Mouse (Mus musculus): ENCODE data around the gene Tmco3. TPM values are rescaled to one million over a fixed set of nuclear protein-coding genes. Genes with fewer than 3 reads are reported as not detected.

Tmco3 gene
- polyA plus RNA-seq, 1 experiment from 2014 or later: 3.7 TPM

DNA sequence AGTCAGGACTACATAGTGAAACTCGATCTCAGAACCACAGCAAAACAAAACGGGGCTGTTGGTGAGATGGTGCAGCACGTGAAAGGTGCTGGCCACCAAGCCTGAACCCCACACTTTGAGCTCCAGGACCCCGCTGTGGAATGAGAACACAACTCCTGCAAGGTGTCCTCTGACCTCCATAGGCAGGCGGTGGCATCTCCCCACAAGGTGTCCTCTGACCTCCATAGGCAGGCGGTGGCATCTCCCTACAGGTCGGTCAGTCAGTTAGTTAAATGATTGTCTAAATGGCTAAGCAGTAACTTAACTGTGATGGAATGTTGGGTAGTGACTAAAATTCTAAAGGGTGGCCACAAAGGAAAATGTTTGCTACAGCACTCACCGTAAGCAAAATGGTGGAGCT is 11.6 kb downstream of the Tmco3 start:
- H3K4me2 ChIP-seq (ENCODE audit: low read depth, low read length): no peak overlapping the region
- peaks cover 36% of the 10 kb centered on the region for H3K36me3 ChIP-seq (replicated peaks; ENCODE audit: insufficient read depth, low read length)
- no peak overlapping the region for H3K4me3 ChIP-seq (ENCODE audit: low read depth, low read length)
- DNase-seq: no peak
- no peaks in the 10 kb centered on the region for H3K9me3 ChIP-seq (ENCODE audit: low read length)
- H3K9ac ChIP-seq (replicated peaks): no peak overlapping the region
- no peaks in the 10 kb centered on the region for H3K27me3 ChIP-seq (ENCODE audit: insufficient read depth, low read length)
- WGBS (ENCODE audit: insufficient replicate concordance): 89% methylated on average over 8 of the region's 8 CpGs
- no peak for ATAC-seq
- no peak overlapping the region for H3K27ac ChIP-seq (ENCODE audit: low read depth)
- no peaks in the 10 kb centered on the region for H3K4me1 ChIP-seq (ENCODE audit: insufficient read depth)
- TF ChIP-seq CTCF (IDR thresholded peaks at IDR 0.05; ENCODE audit: low read depth) (no peak), EP300 (IDR thresholded peaks at IDR 0.05; ENCODE audit: low read depth) (no peak)

DNA sequence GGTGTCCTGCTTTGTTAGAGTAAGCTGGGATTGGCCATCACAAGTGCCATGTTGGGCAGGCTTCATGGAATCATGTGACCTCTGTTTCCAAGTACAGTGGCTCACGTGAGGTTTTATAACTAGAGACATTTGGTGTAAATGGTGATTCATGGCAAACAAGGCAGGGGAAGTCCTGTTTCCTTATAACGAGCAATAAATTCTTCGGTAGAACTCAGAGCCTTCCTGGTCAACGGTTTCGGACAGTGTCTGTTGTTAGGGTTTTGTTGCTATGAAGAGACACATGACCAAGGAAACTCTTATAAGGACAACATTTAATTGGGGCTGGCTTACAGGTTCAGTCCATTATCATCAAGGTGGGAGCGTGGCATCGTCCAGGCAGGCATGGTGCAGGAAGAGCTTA is 13.0 kb downstream of the Tmco3 start:
- ATAC-seq (no peak), DNase-seq (no peak)
- H3K27me3 ChIP-seq (ENCODE audit: insufficient read depth, low read length): no peaks in the 10 kb centered on the region
- H3K4me1 ChIP-seq (ENCODE audit: insufficient read depth): no peaks in the 10 kb centered on the region
- 86% methylated on average over 7 of the region's 7 CpGs for WGBS (ENCODE audit: insufficient replicate concordance)
- H3K36me3 ChIP-seq (replicated peaks; ENCODE audit: insufficient read depth, low read length): peaks cover 22% of the 10 kb centered on the region
- TF ChIP-seq CTCF (IDR thresholded peaks at IDR 0.05; ENCODE audit: low read depth) (no peak), EP300 (IDR thresholded peaks at IDR 0.05; ENCODE audit: low read depth) (no peak)
- H3K9ac ChIP-seq (replicated peaks): no peak overlapping the region
- H3K9me3 ChIP-seq (ENCODE audit: low read length): no peaks in the 10 kb centered on the region
- no peak overlapping the region for H3K4me2 ChIP-seq (ENCODE audit: low read depth, low read length)
- no peak overlapping the region for H3K27ac ChIP-seq (ENCODE audit: low read depth)
- H3K4me3 ChIP-seq (ENCODE audit: low read depth, low read length): no peak overlapping the region

DNA sequence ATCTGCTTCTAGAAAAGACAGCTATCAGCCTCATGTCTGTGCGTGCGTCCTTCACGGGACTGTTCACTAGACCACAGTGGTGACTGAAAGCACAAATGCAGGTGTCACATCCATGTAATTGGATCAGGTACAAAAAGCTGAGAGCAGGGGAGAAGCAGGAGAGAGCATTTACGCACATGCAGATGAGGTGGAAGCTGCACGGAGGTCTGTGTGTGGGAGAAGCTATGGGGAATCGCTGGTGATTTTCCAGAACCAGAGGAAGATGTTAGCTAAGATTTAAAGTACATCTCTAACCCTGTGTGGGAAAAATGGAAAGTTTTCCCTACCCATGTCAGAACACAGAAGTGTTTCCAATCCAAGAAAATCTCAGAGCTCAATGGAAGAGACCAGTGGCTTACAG is 17.5 kb downstream of the Tmco3 start:
- Histone ChIP-seq H3K9ac (replicated peaks) (no peak overlapping the region), H3K4me1 (ENCODE audit: insufficient read depth) (no peaks in the 10 kb centered on the region), H3K9me3 (ENCODE audit: low read length) (no peaks in the 10 kb centered on the region), H3K27me3 (ENCODE audit: insufficient read depth, low read length) (no peaks in the 10 kb centered on the region), H3K4me3 (ENCODE audit: low read depth, low read length) (no peak overlapping the region), H3K36me3 (replicated peaks; ENCODE audit: insufficient read depth, low read length) (peaks cover 2% of the 10 kb centered on the region; the same call in 1 of the 2 replicates), H3K27ac (ENCODE audit: low read depth) (no peak overlapping the region), H3K4me2 (ENCODE audit: low read depth, low read length) (no peak overlapping the region)
- DNase-seq (no peak), ATAC-seq (no peak)
- WGBS (ENCODE audit: insufficient replicate concordance): 87% methylated on average over 6 of the region's 6 CpGs
- TF ChIP-seq EP300 (IDR thresholded peaks at IDR 0.05; ENCODE audit: low read depth): no peak
- TF ChIP-seq CTCF (IDR thresholded peaks at IDR 0.05; ENCODE audit: low read depth): no peak

DNA sequence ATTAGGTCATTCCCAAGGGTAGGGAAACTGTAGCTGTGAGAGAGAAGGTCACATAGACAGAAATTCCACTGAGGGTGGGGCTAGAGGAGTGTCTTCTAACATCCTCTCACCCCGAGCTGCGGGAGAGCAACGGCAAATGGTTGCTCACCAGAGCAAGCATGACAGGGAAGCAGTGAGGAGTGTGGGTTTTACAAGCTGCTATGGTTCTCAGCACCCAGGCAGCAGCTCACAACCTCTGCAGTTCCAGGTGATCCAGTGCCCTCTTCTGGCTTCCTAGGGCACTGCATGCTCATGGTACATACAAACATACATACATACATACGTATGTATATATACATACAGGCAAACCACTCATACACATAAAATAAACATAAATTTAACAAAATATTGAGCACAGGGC is 17.9 kb downstream of the Tmco3 start:
- 90% methylated on average over 4 of the region's 4 CpGs for WGBS (ENCODE audit: insufficient replicate concordance)
- Histone ChIP-seq H3K9me3 (ENCODE audit: low read length) (no peaks in the 10 kb centered on the region), H3K27ac (ENCODE audit: low read depth) (no peak overlapping the region), H3K9ac (replicated peaks) (no peak overlapping the region), H3K4me2 (ENCODE audit: low read depth, low read length) (no peak overlapping the region), H3K36me3 (replicated peaks; ENCODE audit: insufficient read depth, low read length) (peaks cover 2% of the 10 kb centered on the region; the same call in 1 of the 2 replicates), H3K4me3 (ENCODE audit: low read depth, low read length) (no peak overlapping the region), H3K27me3 (ENCODE audit: insufficient read depth, low read length) (no peaks in the 10 kb centered on the region), H3K4me1 (ENCODE audit: insufficient read depth) (no peaks in the 10 kb centered on the region)
- no peak for TF ChIP-seq EP300 (IDR thresholded peaks at IDR 0.05; ENCODE audit: low read depth)
- TF ChIP-seq CTCF (IDR thresholded peaks at IDR 0.05; ENCODE audit: low read depth): peak; percentile 30
- DNase-seq (no peak), ATAC-seq (no peak)

- Histone ChIP-seq H3K36me3 (replicated peaks; ENCODE audit: insufficient read depth, low read length) (peaks cover 2% of the 10 kb centered on the region; the same call in 1 of the 2 replicates), H3K4me3 (ENCODE audit: low read depth, low read length) (no peak overlapping the region), H3K9ac (replicated peaks) (no peak overlapping the region), H3K4me2 (ENCODE audit: low read depth, low read length) (0 out of 2 replicates have a peak overlapping the region, but pooled peaks have one; percentile 42), H3K4me1 (ENCODE audit: insufficient read depth) (no peaks in the 10 kb centered on the region), H3K9me3 (ENCODE audit: low read length) (no peaks in the 10 kb centered on the region), H3K27me3 (ENCODE audit: insufficient read depth, low read length) (no peaks in the 10 kb centered on the region), H3K27ac (ENCODE audit: low read depth) (0 out of 2 replicates have a peak overlapping the region, but pooled peaks have one; percentile 22)
- no peak for TF ChIP-seq CTCF (IDR thresholded peaks at IDR 0.05; ENCODE audit: low read depth)
- TF ChIP-seq EP300 (IDR thresholded peaks at IDR 0.05; ENCODE audit: low read depth): no peak
- no peak for DNase-seq
- ATAC-seq: no peak
- 64% methylated on average over 7 of the region's 7 CpGs for WGBS (ENCODE audit: insufficient replicate concordance)
Measured at GRCm38 (mm10) chr8:13306309-13306909, 18.4 kb downstream of the Tmco3 start.

GRCm38 (mm10) chr8:13306916-13307315 is 18.9 kb downstream of the Tmco3 start:
- 58% methylated on average over 9 of the region's 9 CpGs for WGBS (ENCODE audit: insufficient replicate concordance)
- peak; percentile 47 for DNase-seq

More at GRCm38 (mm10) chr8:13306916-13307315, 18.9 kb downstream of the Tmco3 start:
- no peak overlapping the region for H3K4me2 ChIP-seq (ENCODE audit: low read depth, low read length)
- H3K36me3 ChIP-seq (replicated peaks; ENCODE audit: insufficient read depth, low read length): peaks cover 2% of the 10 kb centered on the region; the same call in 1 of the 2 replicates
- no peaks in the 10 kb centered on the region for H3K9me3 ChIP-seq (ENCODE audit: low read length)
- no peak overlapping the region for H3K4me3 ChIP-seq (ENCODE audit: low read depth, low read length)
- H3K4me1 ChIP-seq (ENCODE audit: insufficient read depth): no peaks in the 10 kb centered on the region
- no peak overlapping the region for H3K27ac ChIP-seq (ENCODE audit: low read depth)
- ATAC-seq: no peak
- no peak for TF ChIP-seq EP300 (IDR thresholded peaks at IDR 0.05; ENCODE audit: low read depth)
- TF ChIP-seq CTCF (IDR thresholded peaks at IDR 0.05; ENCODE audit: low read depth): no peak
- H3K9ac ChIP-seq (replicated peaks): no peak overlapping the region
- no peaks in the 10 kb centered on the region for H3K27me3 ChIP-seq (ENCODE audit: insufficient read depth, low read length)

Data from liver, postnatal 0 days (tissue).